Mouse (Mus musculus): Measurements from ENCODE around the gene Spata17. TPM values are rescaled to one million over a fixed set of nuclear protein-coding genes. Genes with fewer than 3 reads are reported as not detected.

The Spata17 gene
- polyA plus RNA-seq, 1 experiment from 2014 or later = 2.8 TPM

GRCm38 (mm10) chr1:187209496-187209895 is 5.8 kb downstream of the Spata17 start:
- Histone ChIP-seq H3K4me2 (replicated peaks) (no peak overlapping the region), H3K27ac (no peak overlapping the region), H3K4me1 (replicated peaks; ENCODE audit: control insufficient read depth, insufficient read depth, low read length) (no peaks in the 10 kb centered on the region), H3K36me3 (replicated peaks; ENCODE audit: control insufficient read depth, insufficient read depth) (no peaks in the 10 kb centered on the region), H3K9ac (no peak overlapping the region), H3K4me3 (replicated peaks; ENCODE audit: low read length) (no peak overlapping the region), H3K27me3 (ENCODE audit: control insufficient read depth, insufficient read depth, low read length) (no peaks in the 10 kb centered on the region), H3K9me3 (ENCODE audit: control insufficient read depth, low read length) (no peaks in the 10 kb centered on the region)
- no peak for DNase-seq (ENCODE audit: low spot score)
- WGBS = 62% methylated on average over 4 of the region's 4 CpGs
- ATAC-seq (ENCODE audit: low FRiP score) = no peak

GRCm38 (mm10) chr1:187205506-187205905 is 9.8 kb downstream of the Spata17 start:
- H3K9me3 ChIP-seq (ENCODE audit: control insufficient read depth, low read length) = no peaks in the 10 kb centered on the region
- no peak overlapping the region for H3K9ac ChIP-seq
- no peaks in the 10 kb centered on the region for H3K27me3 ChIP-seq (ENCODE audit: control insufficient read depth, insufficient read depth, low read length)
- no peak overlapping the region for H3K4me2 ChIP-seq (replicated peaks)
- ATAC-seq (ENCODE audit: low FRiP score) = no peak
- WGBS = 84% methylated on average over 6 of the region's 6 CpGs
- no peaks in the 10 kb centered on the region for H3K4me1 ChIP-seq (replicated peaks; ENCODE audit: control insufficient read depth, insufficient read depth, low read length)
- H3K4me3 ChIP-seq (replicated peaks; ENCODE audit: low read length) = no peak overlapping the region
- H3K36me3 ChIP-seq (replicated peaks; ENCODE audit: control insufficient read depth, insufficient read depth) = no peaks in the 10 kb centered on the region
- H3K27ac ChIP-seq = no peak overlapping the region
- no peak for DNase-seq (ENCODE audit: low spot score)

- WGBS = 60% methylated on average over 1 of the region's 1 CpGs
- no peak overlapping the region for H3K4me2 ChIP-seq (replicated peaks)
- no peak overlapping the region for H3K4me3 ChIP-seq (replicated peaks; ENCODE audit: low read length)
- H3K9ac ChIP-seq = no peak overlapping the region
- no peak overlapping the region for H3K27ac ChIP-seq
- H3K27me3 ChIP-seq (ENCODE audit: control insufficient read depth, insufficient read depth, low read length) = no peaks in the 10 kb centered on the region
- ATAC-seq (ENCODE audit: low FRiP score) (no peak), DNase-seq (ENCODE audit: low spot score) (no peak)
- H3K4me1 ChIP-seq (replicated peaks; ENCODE audit: control insufficient read depth, insufficient read depth, low read length) = no peaks in the 10 kb centered on the region
- H3K9me3 ChIP-seq (ENCODE audit: control insufficient read depth, low read length) = no peaks in the 10 kb centered on the region
- H3K36me3 ChIP-seq (replicated peaks; ENCODE audit: control insufficient read depth, insufficient read depth) = no peaks in the 10 kb centered on the region
These were observed 36.7 kb downstream of the Spata17 start for GRCm38 (mm10) chr1:187178546-187178945.

GRCm38 (mm10) chr1:187175991-187176390 is 39.3 kb downstream of the Spata17 start:
- no peaks in the 10 kb centered on the region for H3K4me1 ChIP-seq (replicated peaks; ENCODE audit: control insufficient read depth, insufficient read depth, low read length)
- H3K4me2 ChIP-seq (replicated peaks) = no peak overlapping the region
- no peaks in the 10 kb centered on the region for H3K27me3 ChIP-seq (ENCODE audit: control insufficient read depth, insufficient read depth, low read length)
- ATAC-seq (ENCODE audit: low FRiP score) (no peak), DNase-seq (ENCODE audit: low spot score) (no peak)
- no peaks in the 10 kb centered on the region for H3K9me3 ChIP-seq (ENCODE audit: control insufficient read depth, low read length)
- WGBS = 95% methylated on average over 1 of the region's 1 CpGs
- H3K9ac ChIP-seq = no peak overlapping the region
- no peak overlapping the region for H3K27ac ChIP-seq
- no peaks in the 10 kb centered on the region for H3K36me3 ChIP-seq (replicated peaks; ENCODE audit: control insufficient read depth, insufficient read depth)
- H3K4me3 ChIP-seq (replicated peaks; ENCODE audit: low read length) = no peak overlapping the region

GRCm38 (mm10) chr1:187170361-187170760 is 44.9 kb downstream of the Spata17 start:
- DNase-seq (ENCODE audit: low spot score) (no peak), ATAC-seq (ENCODE audit: low FRiP score) (no peak)
- H3K9me3 ChIP-seq (ENCODE audit: control insufficient read depth, low read length) = 0 out of 2 replicates have a peak, but pooled peaks cover 7% of the 10 kb centered on the region
- no peaks in the 10 kb centered on the region for H3K27me3 ChIP-seq (ENCODE audit: control insufficient read depth, insufficient read depth, low read length)
- no peak overlapping the region for H3K27ac ChIP-seq
- H3K36me3 ChIP-seq (replicated peaks; ENCODE audit: control insufficient read depth, insufficient read depth) = no peaks in the 10 kb centered on the region
- H3K4me1 ChIP-seq (replicated peaks; ENCODE audit: control insufficient read depth, insufficient read depth, low read length) = no peaks in the 10 kb centered on the region
- H3K9ac ChIP-seq = no peak overlapping the region
- WGBS = 82% methylated on average over 3 of the region's 3 CpGs
- H3K4me3 ChIP-seq (replicated peaks; ENCODE audit: low read length) = no peak overlapping the region
- no peak overlapping the region for H3K4me2 ChIP-seq (replicated peaks)

GRCm38 (mm10) chr1:187169646-187170045 is 45.6 kb downstream of the Spata17 start:
- Histone ChIP-seq H3K9me3 (ENCODE audit: control insufficient read depth, low read length) (0 out of 2 replicates have a peak, but pooled peaks cover 7% of the 10 kb centered on the region), H3K4me3 (replicated peaks; ENCODE audit: low read length) (no peak overlapping the region), H3K9ac (no peak overlapping the region), H3K4me1 (replicated peaks; ENCODE audit: control insufficient read depth, insufficient read depth, low read length) (no peaks in the 10 kb centered on the region), H3K36me3 (replicated peaks; ENCODE audit: control insufficient read depth, insufficient read depth) (no peaks in the 10 kb centered on the region), H3K27me3 (ENCODE audit: control insufficient read depth, insufficient read depth, low read length) (no peaks in the 10 kb centered on the region), H3K27ac (no peak overlapping the region), H3K4me2 (replicated peaks) (no peak overlapping the region)
- 57% methylated on average over 7 of the region's 7 CpGs for WGBS
- no peak for ATAC-seq (ENCODE audit: low FRiP score)
- no peak for DNase-seq (ENCODE audit: low spot score)

GRCm38 (mm10) chr1:187163571-187163970 is 51.7 kb downstream of the Spata17 start:
- ATAC-seq (ENCODE audit: low FRiP score) (no peak), DNase-seq (ENCODE audit: low spot score) (no peak)
- Histone ChIP-seq H3K36me3 (replicated peaks; ENCODE audit: control insufficient read depth, insufficient read depth) (no peaks in the 10 kb centered on the region), H3K4me1 (replicated peaks; ENCODE audit: control insufficient read depth, insufficient read depth, low read length) (no peaks in the 10 kb centered on the region), H3K27ac (no peak overlapping the region), H3K4me3 (replicated peaks; ENCODE audit: low read length) (no peak overlapping the region), H3K9ac (no peak overlapping the region), H3K9me3 (ENCODE audit: control insufficient read depth, low read length) (0 out of 2 replicates have a peak, but pooled peaks cover 7% of the 10 kb centered on the region), H3K4me2 (replicated peaks) (no peak overlapping the region), H3K27me3 (ENCODE audit: control insufficient read depth, insufficient read depth, low read length) (no peaks in the 10 kb centered on the region)

- no peak for DNase-seq (ENCODE audit: low spot score)
- Histone ChIP-seq H3K4me2 (replicated peaks) (no peak overlapping the region), H3K27me3 (ENCODE audit: control insufficient read depth, insufficient read depth, low read length) (no peaks in the 10 kb centered on the region), H3K27ac (no peak overlapping the region), H3K9ac (no peak overlapping the region), H3K4me1 (replicated peaks; ENCODE audit: control insufficient read depth, insufficient read depth, low read length) (no peaks in the 10 kb centered on the region), H3K4me3 (replicated peaks; ENCODE audit: low read length) (no peak overlapping the region), H3K9me3 (ENCODE audit: control insufficient read depth, low read length) (no peaks in the 10 kb centered on the region), H3K36me3 (replicated peaks; ENCODE audit: control insufficient read depth, insufficient read depth) (no peaks in the 10 kb centered on the region)
- no peak for ATAC-seq (ENCODE audit: low FRiP score)
These were observed 59.6 kb downstream of the Spata17 start for GRCm38 (mm10) chr1:187155658-187156057.

GRCm38 (mm10) chr1:187153681-187154080 is 61.6 kb downstream of the Spata17 start:
- Histone ChIP-seq H3K4me2 (replicated peaks) (no peak overlapping the region), H3K4me3 (replicated peaks; ENCODE audit: low read length) (no peak overlapping the region), H3K27me3 (ENCODE audit: control insufficient read depth, insufficient read depth, low read length) (no peaks in the 10 kb centered on the region), H3K9ac (no peak overlapping the region), H3K4me1 (replicated peaks; ENCODE audit: control insufficient read depth, insufficient read depth, low read length) (no peaks in the 10 kb centered on the region), H3K27ac (no peak overlapping the region), H3K9me3 (ENCODE audit: control insufficient read depth, low read length) (no peaks in the 10 kb centered on the region), H3K36me3 (replicated peaks; ENCODE audit: control insufficient read depth, insufficient read depth) (no peaks in the 10 kb centered on the region)
- DNase-seq (ENCODE audit: low spot score) (no peak), ATAC-seq (ENCODE audit: low FRiP score) (no peak)
- WGBS = 57% methylated on average over 5 of the region's 5 CpGs

GRCm38 (mm10) chr1:187152571-187152970 is 62.7 kb downstream of the Spata17 start:
- Histone ChIP-seq H3K9me3 (ENCODE audit: control insufficient read depth, low read length) (no peaks in the 10 kb centered on the region), H3K9ac (no peak overlapping the region), H3K27ac (no peak overlapping the region), H3K4me3 (replicated peaks; ENCODE audit: low read length) (no peak overlapping the region), H3K27me3 (ENCODE audit: control insufficient read depth, insufficient read depth, low read length) (no peaks in the 10 kb centered on the region), H3K4me1 (replicated peaks; ENCODE audit: control insufficient read depth, insufficient read depth, low read length) (no peaks in the 10 kb centered on the region), H3K4me2 (replicated peaks) (no peak overlapping the region), H3K36me3 (replicated peaks; ENCODE audit: control insufficient read depth, insufficient read depth) (no peaks in the 10 kb centered on the region)
- DNase-seq (ENCODE audit: low spot score) = no peak
- no peak for ATAC-seq (ENCODE audit: low FRiP score)
- WGBS = 79% methylated on average over 2 of the region's 2 CpGs
